Mouse (Mus musculus) kidney, postnatal 4 days (tissue): ENCODE measurements around the gene F5.
"Not testable (repeated sequence)": the region's sequence is repeated elsewhere in the genome, so short reads cannot be mapped to it uniquely, and the experiment has no call there.

ENCODE experiments used
- DNase-seq, 2 experiments: peaks; one replicate each; pipeline ENCODE4 v3.0.0; 2021; ENCODE audit warnings: mixed read lengths in 2 of 2

F5 gene

GRCm38 (mm10) chr1:164162745-164163144, 11.1 kb downstream of the F5 start:
- DNase-seq, result peak in 1 of 2 experiments; percentile 17

- DNase-seq, result no peak
Observed at GRCm38 (mm10) chr1:164168818-164169217, 17.2 kb downstream of the F5 start.

- no peak for DNase-seq
Observed at GRCm38 (mm10) chr1:164170434-164170833, 18.8 kb downstream of the F5 start.

DNA sequence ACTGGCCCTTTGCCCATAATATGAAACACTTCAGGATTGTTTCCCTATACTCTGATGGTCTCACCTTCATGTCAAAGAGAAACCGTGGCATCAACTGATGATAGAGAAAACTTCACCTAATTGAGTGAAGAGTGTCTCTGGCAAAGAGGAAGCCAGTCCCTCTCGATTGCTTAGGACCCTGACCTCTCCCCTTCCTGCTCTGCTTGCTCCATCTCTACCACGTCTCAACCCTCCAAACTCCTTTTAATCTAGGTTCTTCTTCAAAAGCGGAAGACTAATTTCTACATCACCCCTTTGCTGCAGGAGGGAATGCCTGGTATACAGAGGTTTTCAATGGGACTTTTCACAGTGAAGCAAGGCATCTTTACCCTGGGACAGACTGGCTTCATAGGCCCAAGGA, 21.5 kb downstream of the F5 start:
- no peak for DNase-seq

DNA sequence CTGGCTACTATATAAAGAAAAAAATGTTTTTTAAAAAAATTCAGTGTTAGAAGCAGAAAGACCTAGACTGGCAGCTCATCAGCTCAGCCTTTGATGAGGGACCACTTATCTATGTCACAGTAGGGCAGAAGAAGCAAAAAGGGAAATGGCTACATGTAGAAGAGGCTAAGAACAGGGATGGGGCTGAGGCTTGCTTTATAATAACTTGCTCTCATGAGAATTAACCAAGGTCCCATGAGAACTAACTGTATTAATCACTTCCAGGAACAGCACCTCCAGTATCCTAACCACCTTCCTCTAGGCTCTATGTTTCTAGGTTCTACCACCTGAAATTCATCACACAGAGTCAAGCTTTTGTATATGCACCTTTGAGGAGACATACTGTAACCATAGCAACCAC, 25.2 kb downstream of the F5 start:
- DNase-seq, result no peak

DNA sequence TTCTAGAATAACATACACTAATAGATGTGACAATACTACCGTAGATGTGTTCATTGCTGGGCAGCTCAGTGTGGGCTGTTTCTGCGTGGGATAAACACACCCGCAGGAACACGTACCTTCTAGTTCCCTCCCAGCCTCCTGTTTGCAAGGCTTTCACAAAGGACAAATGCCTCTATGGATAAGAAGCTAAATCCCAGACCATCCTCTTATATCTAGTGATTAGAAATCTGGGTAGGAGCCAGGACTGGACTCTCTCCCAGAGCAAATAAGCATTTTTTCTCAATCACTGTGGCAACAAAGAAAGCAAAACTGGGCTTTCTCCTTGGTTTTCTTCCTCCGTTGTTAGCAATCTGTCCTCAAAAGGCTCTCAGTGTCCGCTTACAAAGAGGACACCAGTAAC, 26.8 kb downstream of the F5 start:
- DNase-seq, result no peak

DNA sequence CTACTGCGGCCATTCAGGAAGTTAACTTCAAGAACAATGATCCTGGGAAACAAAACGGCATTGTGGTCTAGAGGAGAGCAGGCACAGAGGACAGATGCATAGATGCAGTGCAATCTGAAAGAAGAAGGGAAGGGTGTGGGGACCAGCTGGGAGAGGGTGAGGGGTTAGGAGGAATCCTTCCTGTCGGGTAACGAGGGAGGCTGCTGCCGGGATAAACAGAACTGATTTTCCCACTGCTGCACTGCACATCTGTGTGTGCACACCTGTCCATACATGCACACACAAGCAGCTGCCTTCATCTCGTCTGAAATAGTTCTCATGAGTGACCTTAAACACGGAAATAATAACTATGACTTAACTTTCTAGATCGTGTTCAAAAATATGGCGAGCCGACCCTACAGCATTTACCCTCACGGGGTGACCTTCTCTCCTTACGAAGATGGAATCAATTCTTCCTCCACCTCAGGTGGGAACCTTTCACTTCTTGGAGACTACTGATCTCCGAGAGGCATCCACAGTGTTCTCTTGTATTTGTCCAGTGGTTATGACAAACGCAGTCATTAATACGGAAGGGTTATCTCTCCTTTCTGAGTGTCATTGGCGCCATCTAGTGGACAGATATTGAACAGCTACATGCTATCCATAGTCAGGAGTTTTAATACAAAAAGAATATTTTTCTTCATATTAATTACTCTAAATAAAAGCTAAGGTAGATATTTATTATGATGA, 32.7 kb downstream of the F5 start:
- peak; percentile 56 to 62 for DNase-seq

DNA sequence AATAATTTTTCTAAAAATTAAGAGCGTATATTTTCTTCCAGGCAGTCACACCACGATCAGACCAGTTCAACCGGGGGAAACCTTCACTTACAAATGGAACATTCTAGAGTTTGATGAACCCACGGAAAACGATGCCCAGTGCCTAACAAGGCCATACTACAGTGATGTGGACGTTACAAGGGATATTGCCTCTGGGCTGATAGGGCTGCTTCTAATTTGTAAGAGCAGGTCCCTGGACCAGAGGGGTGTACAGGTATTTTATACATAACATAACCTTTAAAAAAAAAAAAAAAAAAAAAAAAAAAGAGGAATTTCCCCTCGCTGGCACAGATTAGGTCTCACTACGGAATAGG, 33.2 kb downstream of the F5 start:
- no peak for DNase-seq

DNA sequence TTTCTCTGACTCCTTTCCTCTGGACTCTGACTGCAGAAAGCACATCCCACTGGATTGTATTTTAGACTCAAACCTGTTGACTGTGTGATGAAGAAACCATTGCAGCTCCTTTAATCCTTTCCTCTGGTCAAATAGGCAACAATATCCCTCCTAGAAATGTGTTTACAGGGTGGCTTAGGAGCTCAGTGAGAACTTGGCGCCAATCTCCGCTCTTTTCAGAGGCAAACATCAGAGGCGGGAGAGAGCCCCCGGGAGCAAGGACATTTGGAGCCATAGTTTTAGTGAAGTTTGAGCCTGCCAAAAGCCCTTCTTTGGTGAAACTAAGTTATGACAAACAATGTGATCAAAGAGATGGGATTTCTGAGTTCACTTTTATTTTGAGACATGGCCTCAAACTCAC, 33.7 kb downstream of the F5 start:
- DNase-seq, result no peak

- DNase-seq, result no peak
Observed at GRCm38 (mm10) chr1:164187002-164187560, 35.4 kb downstream of the F5 start.

- peak; percentile 23 to 43 for DNase-seq
Observed at GRCm38 (mm10) chr1:164199551-164199950, 47.9 kb downstream of the F5 start.

GRCm38 (mm10) chr1:164208437-164208836, 56.8 kb downstream of the F5 start:
- no peak for DNase-seq

- DNase-seq, result no peak
Observed at GRCm38 (mm10) chr1:164210899-164211298, 59.3 kb downstream of the F5 start.

GRCm38 (mm10) chr1:164212686-164213085, 61.0 kb downstream of the F5 start:
- no peak for DNase-seq

- DNase-seq, result peak in 1 of 2 experiments; percentile 9
Observed at GRCm38 (mm10) chr1:164214190-164214589, 62.6 kb downstream of the F5 start.

GRCm38 (mm10) chr1:164215097-164215496, 63.5 kb downstream of the F5 start:
- DNase-seq, result no peak

DNA sequence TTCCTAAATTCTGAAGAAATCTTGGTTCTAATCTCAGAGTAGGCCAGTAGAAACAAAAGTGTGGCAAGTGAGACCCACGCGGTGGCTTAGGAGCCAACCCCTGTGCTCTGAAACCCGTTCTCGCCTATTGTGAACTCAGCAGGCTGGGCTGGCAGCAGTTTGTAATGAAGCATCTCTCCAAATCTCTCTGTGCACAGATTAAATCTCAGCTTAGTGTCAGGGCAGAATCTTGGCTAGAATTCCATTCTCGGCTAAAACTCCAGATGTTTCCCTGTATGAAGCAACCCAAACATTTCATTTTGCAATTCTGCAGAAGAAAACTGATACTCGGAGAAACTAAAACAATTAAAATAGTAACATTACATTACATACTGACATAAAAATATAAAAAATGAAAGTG, 63.9 kb downstream of the F5 start:
- DNase-seq, result no peak

DNA sequence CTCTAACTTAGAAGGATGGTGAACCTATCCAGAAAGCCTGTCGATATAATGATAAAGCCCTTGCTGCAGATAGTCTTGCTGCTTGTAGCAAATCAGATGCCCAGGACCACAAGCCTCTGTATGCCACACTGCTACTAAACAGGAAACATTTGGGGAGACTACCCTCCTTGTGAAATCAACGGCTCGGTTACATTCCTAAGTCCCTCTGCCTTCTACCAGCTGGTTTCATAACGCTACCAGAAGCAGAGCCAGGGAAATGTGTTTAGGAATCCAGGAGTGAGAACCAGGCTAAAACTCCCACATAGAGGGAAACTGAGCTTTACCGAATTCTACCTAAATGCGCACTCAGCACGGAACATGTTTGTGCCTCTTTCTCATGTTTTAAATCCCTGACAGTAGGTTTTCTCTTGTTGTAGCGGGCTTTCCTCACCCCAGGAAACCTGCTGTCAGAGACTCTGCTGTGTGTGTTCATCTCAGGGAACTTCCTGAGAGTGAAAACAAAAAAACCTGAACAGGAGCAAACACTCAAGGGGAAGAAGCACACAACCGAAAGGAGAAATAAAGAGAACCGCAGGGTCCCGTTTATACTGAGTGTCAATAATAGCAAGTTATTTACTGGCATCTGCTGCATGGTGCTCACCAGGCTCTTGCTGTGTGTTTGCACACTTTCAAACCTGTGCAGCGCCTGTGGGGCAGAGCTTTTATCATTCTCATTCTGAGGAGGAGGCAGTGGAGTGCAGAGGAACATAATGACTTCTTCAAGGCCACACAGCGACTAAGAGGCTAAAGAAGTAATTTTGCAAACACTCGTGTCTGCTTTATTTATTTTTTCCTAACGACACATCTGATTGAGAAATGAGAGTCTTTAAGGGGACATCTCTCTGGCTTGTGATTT, 66.4 kb downstream of the F5 start:
- DNase-seq, result peak in 1 of 2 experiments; percentile 10

DNA sequence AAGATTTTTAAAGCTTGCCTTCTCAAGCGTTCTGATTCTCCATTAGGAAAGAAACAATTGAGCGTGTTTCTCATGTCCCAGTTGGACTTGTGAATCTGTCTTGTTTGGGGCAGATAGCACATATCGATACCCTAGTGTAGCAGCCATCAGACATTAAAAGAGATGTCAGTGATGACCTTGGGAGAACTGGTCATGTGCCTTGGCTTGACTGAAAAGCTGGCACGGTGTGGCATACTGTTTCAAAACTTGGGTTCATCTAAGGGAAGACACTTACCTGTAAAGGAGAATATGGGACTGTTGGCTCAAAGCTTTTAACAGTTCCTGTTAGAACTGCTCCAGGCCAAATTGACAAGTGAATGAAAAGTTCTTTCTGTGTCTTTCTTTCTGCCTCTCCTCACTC, 68.6 kb downstream of the F5 start:
- DNase-seq, result no peak

DNA sequence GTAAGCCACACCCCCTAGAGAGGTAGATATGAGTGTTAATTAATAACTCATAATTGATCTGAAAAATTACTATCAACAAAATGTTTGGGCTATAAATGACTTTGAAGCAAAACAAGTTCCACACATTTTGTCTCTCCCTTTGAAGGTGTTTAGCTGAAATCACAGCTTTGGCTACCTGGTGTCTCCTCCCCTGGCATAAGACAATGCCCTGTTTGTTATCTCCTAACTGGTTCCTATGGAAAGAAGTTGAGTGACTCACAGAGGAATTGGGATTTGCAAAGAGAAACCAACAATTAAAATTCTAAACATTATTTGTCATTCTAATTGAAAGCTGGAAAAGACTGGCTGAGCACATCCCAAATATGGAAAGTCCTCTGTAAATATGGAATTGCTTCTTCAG, 71.5 kb downstream of the F5 start:
- DNase-seq, result no peak

GRCm38 (mm10) chr1:164231937-164232570, 80.4 kb downstream of the F5 start:
- not testable (repeated sequence) for DNase-seq

DNA sequence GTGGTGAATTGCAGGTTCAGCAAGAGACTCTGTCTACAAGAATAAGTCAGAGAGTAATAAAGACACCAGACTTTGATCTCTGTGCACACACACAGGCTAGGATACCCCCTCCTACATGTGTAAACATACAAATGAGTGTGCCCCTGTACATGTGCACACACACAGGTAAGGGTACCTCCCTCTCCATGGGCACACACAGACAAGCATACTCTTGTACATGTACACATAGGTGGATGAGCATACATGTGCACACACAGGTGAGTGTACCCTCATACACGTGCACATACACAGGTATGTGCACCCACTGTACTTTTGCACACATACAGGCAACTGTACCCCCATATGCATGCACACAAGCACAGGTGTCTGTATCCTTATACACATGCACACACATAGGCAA, 81.8 kb downstream of the F5 start:
- no peak for DNase-seq

- no peak for DNase-seq
Observed at GRCm38 (mm10) chr1:164235078-164235477, 83.4 kb downstream of the F5 start.
